Mouse (Mus musculus): Measurements from ENCODE around the gene Ifi204. TPM values are rescaled to one million over a fixed set of nuclear protein-coding genes. Genes with fewer than 3 reads are reported as not detected.

The Ifi204 gene
- 10 to 100 TPM; 14.1 to 15.1 TPM for total RNA-seq (2023)

DNA sequence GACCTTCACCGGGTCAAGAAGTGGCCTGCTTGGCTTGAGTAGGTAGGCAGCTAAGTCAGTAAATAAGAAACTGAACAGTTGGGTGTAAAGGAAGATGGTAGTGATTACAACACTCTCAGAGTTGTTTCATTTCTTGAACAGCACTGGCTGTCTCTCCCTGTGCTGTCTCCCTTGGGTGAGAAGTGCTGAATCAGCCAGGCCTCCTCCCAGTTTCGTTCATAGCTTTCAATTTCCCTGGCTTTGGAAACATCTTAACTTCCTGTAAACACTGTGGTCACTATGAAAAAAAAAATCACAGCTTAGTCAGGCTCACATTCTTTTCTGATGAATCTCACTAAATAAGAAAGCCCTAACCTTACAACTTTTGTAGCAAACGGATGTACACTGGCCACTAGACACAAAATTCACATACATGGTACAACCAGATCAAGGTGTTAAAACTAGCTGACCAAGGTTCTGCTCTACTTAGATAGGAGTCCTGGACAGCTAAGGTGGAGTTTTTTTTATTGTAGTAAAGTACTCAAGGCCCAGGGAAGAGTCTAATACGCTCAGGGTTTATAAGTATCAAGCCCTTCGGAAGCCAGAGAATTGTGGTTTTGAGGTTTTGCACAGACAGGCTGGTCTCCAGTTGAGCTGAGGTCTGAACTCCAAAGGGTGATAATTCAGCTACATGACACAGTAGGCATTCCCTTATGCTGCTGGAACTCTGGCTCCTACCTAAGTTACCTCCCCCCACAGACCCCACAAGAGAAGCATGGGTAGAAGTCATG is at the start of gene Ifi204:
Gene Ifi204 (minus strand): TSS at position 96 of the 770 bp plus-strand sequence.

GRCm38 (mm10) chr1:173741656-173742055 is 25.1 kb downstream of the Ifi204 start, which contains the start of gene Ifi207:
Gene Ifi207, minus strand, starts transcription at chr1:173741747.

Other genes with a start within 250 kb of the Ifi204 start
- gene Ifi214, start 231.0 kb downstream of the Ifi204 start, total RNA-seq (2023) = 10 to 100 TPM; 40.4 to 47.6 TPM
- gene Ifi213, start 167.7 kb downstream of the Ifi204 start, total RNA-seq (2023) = 100 to 1,000 TPM in 1 of 2 experiments, 10 to 100 TPM in 1; 79.5 to 136 TPM
- gene Ifi209, start 136.0 kb downstream of the Ifi204 start, total RNA-seq (2023) = 100 to 1,000 TPM; 237 to 257 TPM
- gene Ifi208, start 93.3 kb downstream of the Ifi204 start, total RNA-seq (2023) = 10 to 100 TPM; 35.8 to 49.2 TPM
- 1 to 10 TPM; 1.1 to 1.5 TPM for gene Ifi207, start 25.2 kb downstream of the Ifi204 start, total RNA-seq (2023)
- under 1 TPM in 1 of 2 experiments, not detected in 1; 0.44 TPM for gene Ifi211, start 146.1 kb upstream of the Ifi204 start, total RNA-seq (2023)
- 100 to 1,000 TPM; 530 to 659 TPM for gene Mndal, start 175.5 kb upstream of the Ifi204 start, total RNA-seq (2023)
- 100 to 1,000 TPM; 289 to 326 TPM for gene Ifi203, start 175.7 kb upstream of the Ifi204 start, total RNA-seq (2023)
- not detected for gene Ifi202b, start 215.8 kb upstream of the Ifi204 start, total RNA-seq (2023)